Mouse (Mus musculus) olfactory bulb, adult 2 months (tissue): ENCODE measurements around the gene Dnah17.

Experiments used
- CTCF ChIP-seq: fragments of 200-500 bp; IDR thresholded peaks from 2 replicates; pipeline ENCODE4 v1.5.1; 2012; ENCODE audit warnings: low read depth, mild to moderate bottlenecking, low read length, moderate library complexity; ENCODE audit not compliant: insufficient read depth
- POLR2A ChIP-seq: fragments of 200-500 bp; IDR thresholded peaks from 2 replicates; pipeline ENCODE4 v1.6.1; 2012; ENCODE audit warnings: mild to moderate bottlenecking, low read depth, low read length, moderate library complexity; ENCODE audit not compliant: insufficient read depth

DNA sequence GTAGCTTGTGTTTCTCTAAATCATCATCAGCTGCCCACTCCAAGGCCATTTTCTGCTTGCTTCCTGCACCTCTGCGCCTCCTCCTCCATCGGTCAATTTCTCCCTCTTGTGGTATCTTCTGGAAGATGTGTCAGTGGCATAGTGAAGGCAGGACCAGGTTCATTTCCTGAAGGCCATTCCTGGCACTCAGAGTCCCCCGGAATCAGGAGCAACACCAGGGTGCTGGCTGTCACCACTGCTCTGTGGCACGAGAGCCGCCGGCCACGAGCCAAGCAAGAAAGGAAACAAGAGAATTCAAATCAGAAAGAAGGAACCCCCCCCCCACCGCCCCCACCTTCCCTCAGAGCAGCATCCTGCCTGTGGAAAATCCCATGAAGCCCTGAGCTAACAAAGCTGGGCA is 1.7 kb upstream of the Dnah17 start:
- TF ChIP-seq POLR2A (no peak), CTCF (no peak)
